Mouse (Mus musculus): ENCODE results near the gene Loxl3.

Gene Loxl3

DNA sequence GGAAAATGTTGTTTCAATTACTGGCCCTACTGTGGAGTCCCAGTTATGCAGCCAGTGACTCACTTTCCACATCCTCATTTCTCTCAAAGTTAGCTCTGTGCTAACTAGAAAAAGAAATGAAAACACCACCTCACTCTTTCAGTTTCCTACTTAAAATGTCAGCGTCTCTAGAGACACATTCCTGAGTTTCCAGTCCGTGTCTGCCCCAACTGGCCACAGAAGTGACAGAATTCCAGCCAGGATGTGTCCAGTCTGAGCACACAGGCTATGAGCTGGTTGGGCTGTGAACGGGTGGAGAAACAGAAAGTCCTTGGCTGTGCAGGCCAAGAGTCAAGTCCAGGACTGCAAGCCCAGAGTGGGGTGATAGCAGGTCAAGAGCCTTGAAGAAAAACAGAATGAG lies 16.8 kb upstream of the Loxl3 start:
- DNase-seq (ENCODE audit: low spot score in 2 of 2): no peak

DNA sequence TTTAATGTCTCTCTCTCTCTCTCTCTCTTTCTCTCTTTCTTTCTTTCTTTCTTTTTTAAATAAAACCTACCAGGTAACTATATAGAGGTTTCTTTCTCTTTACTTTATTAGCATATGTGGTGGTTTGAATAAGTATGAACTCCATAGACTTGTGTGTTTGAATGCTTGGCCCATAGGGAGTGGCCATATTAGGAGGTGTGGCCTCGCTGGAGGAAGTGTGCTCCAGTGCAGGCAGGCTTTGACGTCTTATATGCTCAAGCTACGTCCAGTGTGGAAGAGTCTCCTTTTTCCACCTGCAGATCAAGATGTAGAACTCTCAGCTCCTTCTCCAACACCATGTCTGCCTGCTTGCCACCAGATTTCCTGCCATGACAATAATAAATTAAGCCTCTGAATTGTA lies 14.9 kb upstream of the Loxl3 start:
- no peak for DNase-seq (ENCODE audit: low spot score in 2 of 2)

DNA sequence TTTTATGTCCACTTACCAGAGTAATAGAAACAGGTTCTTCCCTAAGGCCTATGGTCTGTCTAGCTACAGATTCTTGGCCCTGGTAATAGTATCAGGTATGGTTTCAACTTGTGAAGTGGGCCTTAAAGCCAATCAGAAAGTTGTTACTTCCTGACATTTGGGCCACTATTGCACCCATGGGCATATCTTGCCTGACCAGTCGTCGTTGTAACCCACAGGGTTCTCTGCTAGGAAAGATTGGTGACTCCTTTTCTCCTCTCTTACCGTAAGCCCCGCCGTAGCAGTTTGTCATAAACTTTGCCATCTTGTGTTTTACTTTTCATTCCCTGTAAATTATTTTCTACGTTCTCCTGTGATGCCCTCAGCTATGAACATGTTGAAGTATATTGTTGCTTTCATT lies 13.9 kb upstream of the Loxl3 start:
- DNase-seq (ENCODE audit: low spot score in 2 of 2): no peak

DNA sequence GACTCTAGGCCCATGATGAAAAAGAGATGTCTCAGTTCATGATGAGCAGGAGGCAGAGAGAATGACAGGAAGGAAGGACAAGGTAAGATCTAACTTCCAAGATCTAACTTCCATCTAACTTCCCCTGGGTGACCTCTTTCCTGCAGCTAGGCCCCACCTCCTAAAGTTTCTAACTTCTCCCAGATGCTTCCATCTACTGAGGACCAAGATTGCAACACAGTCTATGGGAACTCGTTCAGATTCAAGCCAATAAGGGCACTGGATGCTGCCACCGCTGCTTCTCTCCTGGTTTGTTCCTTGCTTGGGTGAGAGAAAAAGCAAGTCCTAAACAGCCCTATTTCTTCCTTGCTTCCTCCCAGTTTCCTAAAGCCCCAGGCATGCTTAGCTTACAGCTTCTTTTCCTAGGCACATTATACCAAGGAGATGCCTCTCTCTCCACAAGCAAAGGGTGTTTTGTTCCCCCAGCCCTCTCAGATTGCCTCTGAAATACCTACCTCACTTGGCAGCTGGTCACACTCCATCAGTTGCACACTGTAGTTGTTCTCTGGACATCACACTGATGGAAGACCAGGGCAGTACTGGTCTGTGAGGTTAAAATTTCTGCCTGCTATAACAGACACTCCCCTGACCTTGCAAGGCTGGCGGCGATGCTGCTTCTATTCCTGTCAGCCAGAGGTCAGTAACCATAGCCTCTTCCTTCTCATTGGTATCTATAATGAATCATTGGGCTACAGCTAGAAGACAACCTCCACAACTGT lies 13.0 kb upstream of the Loxl3 start:
- no peak for DNase-seq (ENCODE audit: low spot score in 2 of 2)

DNA sequence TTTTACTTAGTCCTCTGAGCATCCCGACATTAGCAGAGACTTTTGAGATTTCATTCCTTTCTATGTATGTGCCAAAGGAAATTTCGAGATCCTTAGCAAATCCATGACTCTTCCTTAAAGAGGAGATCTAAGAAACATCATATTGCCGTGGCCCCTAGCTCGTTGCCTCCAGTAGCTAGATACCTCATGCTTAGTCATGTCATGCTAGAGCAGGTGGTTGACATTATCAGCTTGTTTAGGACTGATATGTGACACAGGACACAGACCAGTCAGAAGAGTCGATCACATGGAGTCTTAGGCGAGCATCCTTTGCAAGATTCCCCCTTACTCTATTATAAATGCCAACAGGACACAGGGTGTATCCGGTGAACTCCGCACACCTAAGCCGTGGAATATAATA lies 11.0 kb upstream of the Loxl3 start:
- no peak for DNase-seq (ENCODE audit: low spot score in 2 of 2)

DNA sequence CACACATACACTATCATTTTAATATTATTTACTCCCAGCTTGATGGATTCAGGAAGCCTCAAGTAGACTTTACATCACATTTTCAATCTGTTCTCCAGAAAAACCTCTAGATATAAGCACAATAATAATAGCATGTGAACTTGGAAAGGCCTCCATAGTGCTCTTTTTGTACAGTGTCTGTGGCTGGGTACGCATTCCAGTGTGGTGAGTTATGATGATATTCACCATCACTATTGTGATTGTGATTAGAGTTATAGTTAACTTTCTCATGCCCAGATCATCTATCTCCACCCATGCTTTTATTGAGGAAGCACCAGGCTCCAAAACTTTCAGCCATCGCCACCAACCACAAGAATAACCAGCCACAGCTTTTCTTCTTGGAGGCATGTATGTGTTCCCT lies 10.2 kb upstream of the Loxl3 start:
- no peak for DNase-seq (ENCODE audit: low spot score in 2 of 2)

DNA sequence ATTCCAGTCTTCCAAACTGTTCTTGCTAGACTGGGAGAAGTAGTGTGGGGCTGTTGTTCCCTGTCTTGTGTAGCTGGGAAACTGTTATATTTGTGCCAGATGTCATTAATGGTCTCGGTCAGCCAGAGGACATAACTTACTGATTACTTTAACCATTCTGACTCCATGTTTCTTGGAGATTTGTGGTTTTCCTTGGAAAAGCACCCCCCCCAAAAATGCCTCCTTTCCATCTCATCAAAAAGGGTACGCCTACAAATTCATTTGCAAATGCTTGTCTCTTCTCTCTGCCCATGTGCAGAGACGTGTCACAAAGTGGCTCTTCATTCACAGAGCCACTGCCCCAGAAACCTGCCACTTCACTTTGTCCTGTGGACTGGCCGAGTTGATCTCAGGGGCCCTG lies 9.6 kb upstream of the Loxl3 start:
- DNase-seq (ENCODE audit: low spot score in 2 of 2): no peak

DNA sequence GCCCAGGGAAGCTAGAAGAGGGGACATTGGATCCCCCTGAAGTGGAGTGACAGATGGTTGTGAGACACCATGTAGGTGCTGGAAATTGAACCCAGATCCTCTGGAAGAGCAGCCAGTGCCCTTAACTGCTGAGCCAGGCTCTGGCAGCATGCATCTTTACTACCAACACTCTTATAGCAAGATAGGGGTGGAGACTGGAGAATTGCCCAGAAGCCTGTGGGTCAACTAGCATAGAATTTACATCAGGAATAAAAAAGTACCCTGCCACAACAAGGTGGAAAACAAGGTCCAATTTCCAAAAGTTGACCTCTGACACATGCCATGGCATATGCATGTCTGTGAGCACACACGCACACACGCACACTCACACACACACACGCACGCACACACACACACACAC lies 8.8 kb upstream of the Loxl3 start:
- no peak for DNase-seq (ENCODE audit: low spot score in 2 of 2)

DNA sequence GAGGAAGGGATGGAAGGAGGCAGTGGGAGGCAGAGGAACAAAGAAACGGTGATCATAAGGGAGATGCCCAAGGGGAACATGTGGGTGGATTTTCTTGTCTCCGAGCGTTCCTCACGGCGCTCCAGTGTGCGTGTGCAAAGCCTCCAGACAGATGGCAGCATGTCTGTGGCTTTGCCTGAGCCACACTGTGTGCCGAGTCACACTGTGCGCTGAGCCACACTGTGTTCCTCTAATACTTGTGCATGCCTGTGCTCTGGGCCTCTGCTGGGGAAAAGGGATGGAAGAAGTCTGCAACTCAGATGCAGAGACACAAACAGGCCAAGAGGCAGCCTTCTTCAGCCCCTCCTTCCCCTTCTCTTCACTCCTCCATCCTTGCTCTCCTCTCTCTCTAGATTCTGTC lies 6.7 kb upstream of the Loxl3 start:
- no peak for DNase-seq (ENCODE audit: low spot score in 2 of 2)

DNA sequence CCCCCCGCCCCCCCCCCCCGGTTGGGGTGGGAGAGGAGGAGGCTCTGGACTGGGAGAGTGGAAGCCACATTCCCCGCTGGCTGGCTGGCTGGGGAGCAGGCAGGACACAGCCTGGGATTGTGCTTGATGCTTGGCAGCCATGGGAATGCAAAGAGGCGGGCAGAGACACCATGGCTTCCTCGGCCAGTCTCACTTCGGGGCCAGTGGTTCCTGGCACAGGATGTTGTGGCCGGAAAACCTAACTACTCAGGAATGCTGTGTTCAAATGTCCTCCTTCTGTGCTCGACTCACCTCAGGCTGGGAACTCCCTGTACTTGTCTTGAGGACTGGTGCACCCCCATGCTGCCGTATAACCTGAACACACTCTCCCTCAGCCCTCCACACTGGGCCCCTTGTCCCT lies 6.3 kb upstream of the Loxl3 start:
- no peak for DNase-seq (ENCODE audit: low spot score in 2 of 2)

DNA sequence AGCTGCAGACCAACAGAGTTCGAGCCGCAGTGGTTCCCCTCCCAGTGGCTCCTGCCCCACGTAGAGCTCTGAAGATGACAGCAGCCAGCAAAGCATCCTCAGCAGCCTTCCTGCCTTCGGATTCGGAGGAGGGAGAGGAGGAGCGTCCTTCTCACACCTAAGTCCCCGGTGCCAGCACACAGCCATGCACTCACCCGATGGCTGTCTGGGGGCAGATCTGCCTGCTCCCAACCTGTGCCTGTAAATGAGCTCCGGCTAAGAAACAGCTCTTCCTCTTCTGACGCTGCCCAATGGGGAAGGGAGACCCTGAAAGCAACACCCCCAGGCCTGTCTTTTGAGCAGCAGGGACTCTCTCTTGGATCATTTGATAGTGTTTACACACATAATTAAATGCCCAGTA lies 4.2 kb upstream of the Loxl3 start:
- DNase-seq (ENCODE audit: low spot score in 2 of 2): no peak

DNA sequence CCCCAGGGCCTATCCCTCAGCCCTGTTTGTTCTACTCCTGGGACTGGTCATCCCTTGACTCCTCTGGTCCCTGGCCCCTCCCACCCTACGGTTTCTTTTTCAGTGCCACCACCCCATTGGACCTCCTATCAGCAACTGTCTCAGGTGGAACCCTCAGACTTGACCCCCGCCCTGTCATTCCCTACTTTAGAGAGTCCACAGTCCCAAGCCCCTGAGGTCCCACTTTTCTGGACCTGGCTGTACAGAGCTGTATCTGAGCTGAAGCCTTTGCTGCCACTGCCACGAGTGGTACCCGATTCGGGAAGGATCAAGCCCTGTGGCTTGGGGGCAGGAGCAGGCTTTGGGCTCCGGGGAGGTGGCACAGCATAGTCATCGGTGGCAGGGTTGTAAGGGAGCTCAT lies 2.9 kb upstream of the Loxl3 start:
- DNase-seq (ENCODE audit: low spot score in 2 of 2): no peak

DNA sequence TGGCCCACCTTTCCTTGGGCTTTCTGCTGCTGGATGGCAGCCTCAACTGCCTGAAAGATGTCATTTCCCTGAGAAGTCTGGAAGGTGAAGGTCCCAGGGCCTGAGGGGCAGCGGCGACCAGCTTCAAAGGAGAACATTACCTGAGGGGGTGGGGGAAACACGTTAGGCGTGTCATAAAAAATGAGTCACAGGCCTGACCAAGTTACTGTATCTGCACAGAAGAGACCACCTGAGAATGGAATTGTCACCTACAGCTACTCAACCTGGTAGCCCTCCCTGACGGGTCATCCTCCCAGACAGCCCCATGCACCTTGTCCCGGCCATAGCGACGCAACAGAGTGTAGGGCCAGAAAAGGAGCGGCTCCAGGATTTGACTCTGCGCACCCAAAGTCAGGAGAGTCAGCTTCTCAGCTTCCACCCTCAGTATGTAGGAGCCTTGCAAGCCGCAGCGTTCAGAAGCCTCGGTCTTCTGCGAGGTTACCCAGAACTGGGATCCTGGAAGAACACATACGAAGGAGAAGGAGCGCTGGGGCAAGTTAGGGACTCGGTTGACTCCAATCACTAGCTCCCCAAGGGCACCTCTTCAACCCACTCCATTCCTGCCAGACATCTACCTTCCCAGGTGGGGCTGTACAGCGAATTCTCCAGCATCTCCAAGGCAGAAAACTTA lies 1.9 kb upstream of the Loxl3 start:
- no peak for DNase-seq (ENCODE audit: low spot score in 2 of 2)

DNA sequence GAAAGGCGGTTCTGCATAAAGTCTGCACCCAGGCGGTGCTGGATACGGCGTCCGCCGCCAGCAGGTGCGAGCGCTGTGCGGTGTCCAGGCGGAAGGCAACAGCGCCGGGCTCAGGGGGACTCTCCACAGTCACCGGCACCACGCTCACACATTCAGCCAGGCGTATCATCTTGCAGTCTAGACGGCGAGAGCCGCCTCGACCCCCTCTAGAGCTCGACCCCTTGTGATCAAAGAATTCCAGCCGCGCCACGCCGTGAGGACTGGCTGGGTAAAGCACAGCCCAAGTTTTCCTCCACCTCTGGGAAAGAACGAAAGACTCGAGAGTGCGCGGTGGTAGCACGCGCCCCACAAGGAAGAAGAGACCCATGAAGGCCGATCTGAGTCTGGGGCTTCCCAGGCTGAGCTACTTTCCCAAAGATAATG lies 1.2 kb upstream of the Loxl3 start:
- no peak for DNase-seq (ENCODE audit: low spot score in 2 of 2)

DNA sequence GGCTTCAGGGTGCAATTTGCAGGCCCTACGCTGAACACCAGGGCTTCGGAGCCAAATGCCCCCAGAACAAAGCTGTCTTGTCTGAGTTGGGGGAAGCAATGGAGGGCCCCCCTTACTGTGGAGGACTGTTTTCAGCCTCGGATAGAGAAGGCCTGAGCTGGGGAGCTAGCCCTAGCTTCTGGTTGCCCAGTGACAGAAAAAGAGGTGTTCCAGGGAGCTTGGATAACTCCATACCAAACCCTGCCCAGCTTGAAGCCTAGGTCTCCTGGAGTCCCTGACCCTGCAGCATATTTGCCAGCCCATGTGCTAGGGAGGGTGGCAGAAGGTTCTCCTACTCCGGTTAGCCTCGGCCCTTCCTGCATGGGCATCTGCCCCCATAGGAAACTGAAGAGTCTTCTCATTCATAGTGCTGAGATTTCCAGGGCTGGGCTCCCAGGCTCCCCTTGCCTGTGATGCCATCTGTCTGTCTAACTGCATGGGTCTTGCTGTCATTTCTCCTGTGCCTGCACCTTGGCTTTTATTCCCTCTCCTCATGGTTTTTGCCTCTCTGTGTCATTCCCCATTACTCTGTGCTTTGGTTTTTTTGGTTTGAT lies 586 bp downstream of the Loxl3 start:
- DNase-seq (ENCODE audit: low spot score in 2 of 2): no peak

DNA sequence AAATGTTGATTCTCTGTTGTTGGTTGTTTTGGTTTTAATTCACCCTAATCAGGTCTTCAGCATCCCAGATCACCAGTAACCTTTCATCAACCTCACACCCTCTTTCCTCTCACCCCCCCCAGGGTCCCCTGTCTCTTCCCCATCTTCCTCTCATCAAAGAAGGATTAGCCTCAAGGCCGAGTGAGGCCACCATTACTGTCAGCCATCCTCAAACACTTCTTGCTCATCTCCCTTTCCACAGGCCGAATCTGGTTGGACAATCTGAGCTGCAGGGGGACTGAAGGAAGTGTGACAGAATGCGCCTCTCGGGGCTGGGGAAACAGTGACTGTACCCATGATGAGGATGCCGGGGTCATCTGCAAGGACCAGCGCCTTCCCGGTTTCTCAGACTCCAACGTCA lies 3.2 kb downstream of the Loxl3 start:
- no peak for DNase-seq (ENCODE audit: low spot score in 2 of 2)

DNA sequence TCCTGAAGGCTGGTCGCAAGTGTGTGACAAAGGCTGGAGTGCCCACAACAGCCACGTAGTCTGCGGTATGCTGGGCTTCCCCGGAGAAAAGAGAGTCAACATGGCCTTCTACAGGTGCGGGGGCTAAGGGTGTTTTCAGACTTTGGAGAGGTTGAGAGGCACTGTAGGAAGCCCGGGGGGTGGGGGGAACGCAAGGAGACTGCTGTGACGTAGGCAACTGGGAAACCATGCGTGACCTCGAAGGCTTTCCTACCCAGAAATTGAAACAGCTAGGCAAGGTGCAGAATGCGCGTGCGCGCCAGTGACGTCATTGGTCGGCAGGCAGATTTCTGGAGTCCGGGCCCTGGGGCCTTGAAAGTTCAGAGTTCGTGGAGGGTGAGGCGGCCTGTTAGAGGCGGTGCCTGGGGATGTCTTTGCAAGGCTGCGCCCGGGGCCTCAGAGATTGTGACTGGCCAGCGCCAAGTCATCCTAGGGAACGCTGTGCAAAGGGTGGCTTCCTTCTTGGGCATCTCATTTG lies 4.6 kb downstream of the Loxl3 start:
- DNase-seq (ENCODE audit: low spot score in 2 of 2): peak; percentile 54 to 92

DNA sequence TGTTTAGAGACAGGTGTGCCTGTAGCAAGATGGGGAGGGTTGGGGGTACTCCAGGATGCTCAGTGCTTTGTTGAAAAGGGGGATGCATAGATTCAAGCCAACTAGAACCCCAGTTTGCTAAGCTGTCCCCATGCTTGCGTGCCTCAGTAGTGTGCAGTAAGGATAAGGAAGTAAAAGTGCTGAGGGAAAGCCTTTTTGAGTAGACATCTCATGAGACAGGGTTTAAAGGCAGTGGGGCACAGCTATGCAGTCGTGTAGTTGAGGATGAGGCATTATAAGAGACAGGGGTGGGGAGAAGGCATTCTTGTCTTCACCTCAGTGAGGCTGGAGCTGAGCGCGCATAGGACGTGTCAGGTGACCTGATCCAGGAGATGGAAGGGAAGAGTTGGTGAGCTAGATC lies 6.6 kb downstream of the Loxl3 start:
- no peak for DNase-seq (ENCODE audit: low spot score in 2 of 2)

DNA sequence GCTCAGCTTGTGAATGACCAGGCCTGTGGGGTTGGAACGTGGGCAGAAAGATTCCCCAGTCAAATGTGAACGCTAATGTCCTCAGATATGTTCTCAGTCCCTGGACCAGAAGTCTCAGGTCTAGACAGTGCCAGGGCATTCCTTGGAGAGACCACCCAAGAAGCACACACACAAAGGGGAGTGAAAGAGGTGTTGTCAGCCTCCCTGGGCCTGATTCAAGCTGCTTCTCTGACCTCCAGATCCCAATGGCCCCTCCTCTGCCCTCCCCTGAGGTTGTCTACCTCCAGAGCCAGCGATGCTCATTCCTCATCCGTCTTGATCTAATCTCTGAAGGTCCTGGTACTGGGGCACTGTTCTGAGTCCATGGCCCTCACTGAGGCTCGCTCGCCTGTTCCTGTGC lies 9.6 kb downstream of the Loxl3 start:
- no peak for DNase-seq (ENCODE audit: low spot score in 2 of 2)

DNA sequence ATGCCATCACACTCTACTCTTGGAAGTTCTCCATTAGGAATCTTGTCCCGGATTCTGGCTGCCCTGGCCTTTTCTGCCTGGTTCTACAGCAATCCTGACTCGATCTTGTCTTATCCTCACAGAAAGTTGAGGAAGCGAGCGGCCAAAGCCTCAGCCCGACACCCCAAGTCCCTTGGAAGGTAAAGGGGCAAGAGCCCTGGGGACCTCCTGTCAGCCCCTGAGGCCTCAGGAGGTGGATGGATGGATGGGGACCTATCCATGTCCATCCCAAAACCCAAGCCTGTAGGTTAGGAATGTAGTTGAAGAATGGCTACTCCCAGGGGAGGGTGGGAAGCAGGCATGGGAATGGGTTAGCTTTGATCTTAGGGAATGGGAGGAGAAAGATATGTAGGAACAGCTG lies 10.0 kb downstream of the Loxl3 start:
- no peak for DNase-seq (ENCODE audit: low spot score in 2 of 2)

DNA sequence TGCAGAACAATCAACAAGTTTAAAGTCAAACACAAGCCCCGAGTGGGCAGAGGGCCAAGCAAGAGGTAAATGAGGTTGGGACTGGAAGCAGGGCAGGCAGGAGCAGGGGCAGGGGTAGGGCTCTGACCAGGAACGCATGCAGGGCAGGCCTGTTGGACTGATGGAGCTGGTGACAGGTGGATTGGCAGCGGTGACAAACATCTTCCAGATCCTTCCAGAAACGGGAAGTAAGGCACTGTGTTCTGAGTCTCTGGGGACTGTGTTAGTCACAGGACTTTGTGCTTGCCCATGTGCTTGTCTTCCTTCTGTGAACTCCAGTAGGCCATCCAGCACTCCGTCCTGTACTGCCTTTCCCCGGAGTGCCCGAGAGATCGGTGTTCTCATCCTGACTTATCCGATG lies 10.8 kb downstream of the Loxl3 start:
- DNase-seq (ENCODE audit: low spot score in 2 of 2): no peak

DNA sequence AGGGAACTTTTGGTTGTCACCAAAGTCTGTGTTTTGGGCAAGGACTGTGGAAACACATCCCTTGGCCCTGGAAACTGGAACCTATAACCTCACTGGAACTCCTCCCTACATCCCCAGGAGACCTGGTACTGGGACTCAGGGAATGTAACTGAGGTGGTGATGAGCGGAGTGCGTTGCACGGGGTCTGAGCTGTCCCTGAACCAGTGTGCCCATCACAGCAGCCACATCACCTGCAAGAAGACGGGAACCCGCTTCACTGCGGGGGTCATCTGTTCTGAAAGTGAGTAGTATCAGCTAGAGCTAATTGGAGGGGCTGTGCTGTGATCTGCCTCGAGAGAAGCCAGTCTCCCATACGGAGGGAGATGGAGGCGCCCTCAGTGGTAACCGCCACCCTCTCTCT lies 15.4 kb downstream of the Loxl3 start:
- DNase-seq (ENCODE audit: low spot score in 2 of 2): no peak
